Mouse (Mus musculus): ENCODE measurements at regions not wholly inside any gene's neighbourhood (a gene's known extent, or its start where the extent isn't known, plus 50 kb on each side); places are given as distances from the start of the nearest gene placed in this dataset.

DNA sequence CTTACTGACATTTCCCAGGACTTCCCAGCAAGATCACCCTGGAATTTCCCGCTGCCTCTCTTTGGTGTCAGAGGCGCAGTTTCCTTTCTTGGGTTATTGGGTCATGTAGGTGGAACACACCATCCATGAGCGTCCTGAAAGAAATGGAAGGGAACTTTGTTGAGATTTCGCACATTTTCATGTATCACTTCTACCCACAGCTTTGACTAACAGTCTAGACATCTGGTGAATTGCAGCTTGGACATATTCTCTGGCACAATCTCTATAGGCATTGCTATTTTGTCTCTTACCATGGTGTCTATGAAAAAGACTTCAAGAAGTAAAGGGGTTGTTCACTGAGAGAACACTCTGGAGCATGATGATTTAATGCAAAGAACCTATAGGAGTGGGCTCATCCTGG is 86.7 kb upstream of the Zfp827 start:
- TF ChIP-seq CTCF (IDR thresholded peaks at IDR 0.05; ENCODE audit: low read depth) (no peak), EP300 (IDR thresholded peaks at IDR 0.05; ENCODE audit: low read depth) (no peak)

All from liver, embryonic 14.5 days (tissue).